Mouse (Mus musculus) brain, embryonic 18.5 days (tissue): ENCODE measurements around the gene Actn3.
"Not testable (repeated sequence)": the region's sequence is repeated elsewhere in the genome, so short reads cannot be mapped to it uniquely, and the experiment has no call there.

Experiments used
- DNase-seq: peaks from one replicate; pipeline ENCODE4 v3.0.0-alpha.2; 2012; ENCODE audit warnings: low read depth, low spot score

The Actn3 gene

DNA sequence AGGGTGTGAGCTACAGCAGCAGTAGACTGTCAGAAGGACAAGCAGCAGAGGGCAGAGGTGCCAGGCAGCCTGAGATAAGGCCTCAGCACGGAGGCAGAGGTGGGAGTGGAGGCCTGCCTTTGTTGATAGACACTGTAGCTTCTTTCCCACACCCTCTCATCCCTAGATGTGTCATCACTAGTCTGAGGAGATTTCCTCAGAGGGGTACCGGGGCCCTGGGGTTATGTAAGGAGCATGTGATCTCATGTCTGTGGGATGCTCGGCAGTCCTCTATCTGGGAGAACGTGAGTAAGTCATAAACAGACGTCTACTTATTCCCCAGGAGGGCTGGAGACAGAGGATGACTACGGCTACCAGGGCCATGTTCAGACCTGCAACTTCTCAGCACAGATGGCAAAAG is 18.6 kb downstream of the Actn3 start:
- DNase-seq: no peak

- no peak for DNase-seq
Observed at GRCm38 (mm10) chr19:4855951-4856350, 21.8 kb downstream of the Actn3 start.

GRCm38 (mm10) chr19:4855470-4855820 is 22.3 kb downstream of the Actn3 start:
- no peak for DNase-seq

DNA sequence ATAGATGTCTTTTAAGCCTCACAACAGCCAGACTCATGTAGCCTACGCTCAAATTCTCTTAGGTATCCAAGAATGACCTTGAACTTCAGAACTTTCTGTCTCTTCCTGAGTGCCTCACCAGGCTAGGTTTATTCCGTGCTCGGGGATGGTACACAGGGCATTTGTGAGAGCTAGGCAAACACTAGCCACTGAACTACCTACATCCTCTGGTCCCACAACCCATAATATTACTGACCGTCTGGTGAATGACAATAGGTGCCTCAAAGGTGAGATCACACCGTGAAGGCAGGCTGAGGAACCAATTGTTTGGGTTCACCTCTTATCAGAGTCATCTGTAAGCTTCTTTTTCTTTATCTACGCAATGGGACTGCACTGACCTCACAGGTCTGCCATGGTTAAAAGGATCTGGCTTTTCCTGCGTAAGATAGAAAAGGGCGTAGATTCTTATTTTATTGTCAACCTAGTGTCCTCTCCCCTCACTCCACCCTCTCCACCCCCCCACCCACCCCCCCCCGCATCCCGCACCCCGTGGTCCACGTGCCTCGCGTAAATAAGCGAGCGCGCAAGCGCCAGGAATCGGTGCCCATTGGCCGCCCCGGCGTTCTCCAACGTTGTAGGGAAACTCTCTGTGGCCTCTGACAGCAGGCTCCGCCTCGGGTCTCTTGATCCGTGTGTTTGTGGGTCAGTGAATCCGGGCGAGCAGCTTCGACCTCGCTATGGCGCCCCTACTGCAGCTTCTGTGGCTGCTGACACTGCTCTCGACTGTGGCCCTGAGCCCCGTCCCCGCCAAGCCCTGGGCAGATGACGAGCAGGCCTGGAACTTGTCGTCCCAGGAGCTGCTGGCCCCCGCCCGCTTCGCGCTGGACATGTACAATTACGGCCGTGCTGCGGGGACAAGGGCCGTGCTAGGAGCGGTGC is 22.9 kb downstream of the Actn3 start, which contains the start of gene Ctsf:
Ctsf (plus strand) TSS at position 579 of the 918 bp plus-strand sequence.
- DNase-seq: peak; percentile 60

GRCm38 (mm10) chr19:4850281-4850680 is 27.4 kb downstream of the Actn3 start:
- DNase-seq: no peak

DNA sequence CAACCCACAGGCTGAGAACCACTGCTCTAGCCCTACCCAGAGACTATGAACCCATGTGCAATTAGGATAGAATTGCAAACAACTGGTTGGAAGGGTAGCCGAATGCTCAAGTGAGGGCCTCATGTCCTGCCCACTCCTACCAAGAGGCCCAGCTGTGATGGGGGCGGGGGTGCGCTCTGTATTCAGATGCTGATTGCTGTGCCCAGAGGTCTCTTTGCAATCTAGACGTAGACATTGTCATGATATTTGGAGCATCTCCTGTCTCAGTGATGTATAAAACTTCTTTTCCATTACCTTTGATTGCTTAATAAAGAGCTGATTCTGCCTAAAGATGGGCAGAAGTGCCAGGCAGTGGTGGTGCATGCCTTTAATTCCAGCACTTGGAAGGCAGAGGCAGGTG is 27.9 kb downstream of the Actn3 start:
- DNase-seq: no peak

DNA sequence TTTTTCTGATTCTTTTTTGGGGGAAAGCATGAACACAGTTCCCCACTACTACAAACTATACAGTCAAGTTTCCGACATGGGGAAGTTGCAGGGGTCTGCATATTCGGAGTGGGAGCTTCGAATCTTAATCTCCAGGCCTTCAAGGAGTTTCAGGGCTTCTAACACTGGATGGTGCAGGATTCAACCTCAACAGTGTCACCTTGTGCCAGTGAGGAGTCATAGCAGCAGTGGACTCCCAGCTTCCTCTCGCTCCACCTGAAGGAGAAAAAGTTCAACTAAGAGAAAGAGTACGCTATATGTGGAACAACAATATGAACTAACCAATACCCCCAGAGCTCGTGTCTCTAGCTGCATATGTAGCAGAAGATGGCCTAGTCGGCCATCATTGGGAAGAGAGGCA is 30.2 kb downstream of the Actn3 start:
- DNase-seq: no peak

DNA sequence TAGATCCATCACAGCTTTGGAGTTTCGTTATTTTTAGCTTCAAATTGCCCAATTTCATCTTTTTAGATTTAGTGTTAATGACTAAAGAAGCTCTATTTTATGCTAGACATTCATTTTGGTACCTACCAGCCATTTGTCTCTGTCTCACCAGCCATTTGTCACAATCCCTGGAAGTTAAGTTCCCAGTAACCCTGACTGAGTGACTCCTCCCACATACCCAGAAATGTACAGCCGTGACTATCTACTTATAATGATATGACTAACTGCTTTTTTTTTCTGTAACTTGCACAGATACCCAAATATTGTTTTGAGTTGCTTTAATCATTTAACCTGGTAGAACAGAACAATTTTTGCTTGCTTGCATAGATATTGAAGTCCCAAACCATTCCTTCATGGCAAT is 31.9 kb downstream of the Actn3 start:
- DNase-seq: no peak

DNA sequence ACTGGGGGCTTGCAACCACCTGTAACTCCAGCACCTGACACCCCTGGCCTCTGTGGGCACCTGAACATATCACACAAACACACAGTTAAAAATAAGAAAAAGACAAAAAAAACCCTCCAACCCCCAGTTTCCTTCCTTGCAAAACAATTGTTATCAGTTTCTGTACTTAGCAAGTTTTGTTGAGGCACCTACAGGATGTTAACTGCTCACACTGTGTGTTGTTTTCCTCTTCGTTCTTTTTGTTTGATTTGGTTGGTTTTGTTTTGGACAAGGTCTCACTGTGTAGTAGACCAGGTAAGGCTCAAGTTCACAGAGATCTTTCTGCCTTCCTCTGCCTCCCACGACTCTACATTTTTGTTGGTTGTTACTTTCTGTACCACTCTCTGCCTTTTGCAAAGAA is 35.1 kb downstream of the Actn3 start:
- no peak for DNase-seq

DNA sequence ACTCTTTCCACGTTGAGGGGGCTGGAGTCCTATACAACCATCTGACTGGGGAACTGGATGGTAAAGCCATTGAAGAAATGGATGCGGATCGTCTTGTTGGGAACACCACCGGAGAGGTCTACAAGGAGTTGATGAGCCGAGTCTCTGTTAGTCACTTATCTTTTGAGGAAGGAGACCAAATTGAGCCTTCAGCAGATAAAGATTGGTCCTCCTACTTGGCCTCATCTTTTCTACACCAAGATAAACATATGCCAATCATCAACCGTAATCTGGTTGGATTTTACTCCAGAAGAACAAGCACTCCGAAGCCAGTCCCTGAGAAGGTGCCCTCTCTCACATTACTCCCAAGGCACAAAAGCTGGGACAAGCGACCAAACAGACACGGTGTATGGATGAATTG is 36.9 kb downstream of the Actn3 start:
- no peak for DNase-seq

DNA sequence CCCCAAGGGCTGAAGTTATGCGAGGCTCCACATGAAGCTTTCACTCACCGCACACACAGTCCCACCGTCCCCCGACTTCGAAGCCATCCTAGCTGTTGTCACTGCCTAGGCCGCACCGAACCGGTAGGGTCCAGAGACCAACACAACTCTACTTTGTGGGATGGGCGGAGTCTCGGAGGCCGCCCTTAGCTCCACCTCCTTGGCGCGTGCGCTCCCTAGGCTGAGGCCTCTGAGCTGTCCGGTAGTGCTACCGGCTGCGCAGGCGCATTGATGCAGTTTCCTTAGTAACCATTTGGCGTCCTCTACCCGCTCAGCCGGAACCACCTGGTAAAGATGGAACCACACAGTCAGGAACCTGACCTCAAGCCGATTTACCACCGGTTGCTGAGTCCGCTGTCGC is 38.6 kb downstream of the Actn3 start, which contains the start of the genes Ccs and Ccdc87:
Ccs (minus strand) TSS at position 184 of the 400 bp plus-strand sequence.
Ccdc87 (plus strand) TSS at position 218 of the 400 bp plus-strand sequence.
- DNase-seq: peak; percentile 76

DNA sequence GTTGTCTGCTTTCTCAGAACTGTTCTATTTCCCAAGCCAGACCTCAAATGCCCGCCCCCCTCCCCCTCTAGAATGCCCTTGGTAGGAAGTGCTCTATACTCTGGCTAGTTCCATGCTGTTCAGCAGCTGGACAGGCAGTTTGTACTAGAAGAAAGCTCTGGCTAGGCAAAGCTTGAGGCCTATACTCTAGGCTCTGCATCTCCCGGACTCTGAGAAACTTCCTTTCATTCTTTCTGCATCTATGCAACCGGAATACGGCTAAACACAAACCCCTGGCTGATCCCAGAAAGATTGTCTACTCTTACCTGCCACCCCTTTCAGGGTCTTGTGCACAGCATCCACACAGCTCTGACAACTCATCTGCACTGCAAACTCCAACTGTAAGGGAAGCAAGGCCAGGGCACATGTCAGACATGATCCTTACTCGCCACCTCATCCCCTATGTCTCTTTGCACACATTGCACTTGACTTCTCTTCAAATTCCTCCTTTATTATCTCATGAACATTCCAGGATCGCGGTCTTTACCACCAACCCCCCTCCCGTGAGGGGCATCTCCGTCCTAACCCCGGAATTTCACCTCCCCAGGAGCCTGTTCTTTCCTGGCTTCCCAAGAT is 39.1 kb downstream of the Actn3 start:
- no peak for DNase-seq

DNA sequence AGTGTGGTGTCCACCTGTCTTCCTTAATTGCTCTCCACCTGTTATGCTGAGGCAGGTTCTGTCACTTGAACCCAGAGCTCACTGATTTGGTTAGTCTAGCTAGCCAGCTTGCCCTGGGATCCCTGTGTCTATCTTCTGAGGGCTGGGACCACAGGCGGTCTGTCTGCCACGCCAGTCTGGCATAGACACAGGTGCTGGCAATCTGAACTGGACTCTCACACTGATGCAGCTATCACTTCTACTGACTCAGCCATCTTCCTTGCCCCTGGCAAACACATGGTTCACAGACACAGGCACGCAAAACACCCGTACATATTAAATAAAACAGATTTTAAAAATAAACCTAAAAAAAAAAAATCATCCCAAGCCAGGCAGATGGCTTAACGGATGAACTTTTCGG is 40.7 kb downstream of the Actn3 start:
- no peak for DNase-seq

DNA sequence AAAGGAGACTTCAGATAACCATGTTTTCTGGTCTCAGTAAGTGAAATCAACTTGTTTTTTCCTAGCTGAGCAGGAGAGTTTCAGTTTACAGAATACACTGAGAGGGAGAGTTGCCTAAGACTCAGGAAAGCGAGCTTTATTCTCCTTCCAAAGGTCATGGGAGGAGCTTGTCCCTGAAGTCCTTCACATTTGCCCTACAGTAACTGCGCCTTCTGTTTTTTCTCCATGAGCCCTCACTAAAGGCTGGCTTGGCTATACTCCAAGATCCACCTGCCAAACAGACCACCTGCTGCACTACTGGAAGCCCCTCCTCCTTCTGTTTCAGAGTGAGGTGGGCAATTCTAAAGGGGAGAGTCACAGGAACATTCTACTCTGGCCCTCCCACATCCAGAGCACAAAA is 41.6 kb downstream of the Actn3 start:
- DNase-seq: no peak

DNA sequence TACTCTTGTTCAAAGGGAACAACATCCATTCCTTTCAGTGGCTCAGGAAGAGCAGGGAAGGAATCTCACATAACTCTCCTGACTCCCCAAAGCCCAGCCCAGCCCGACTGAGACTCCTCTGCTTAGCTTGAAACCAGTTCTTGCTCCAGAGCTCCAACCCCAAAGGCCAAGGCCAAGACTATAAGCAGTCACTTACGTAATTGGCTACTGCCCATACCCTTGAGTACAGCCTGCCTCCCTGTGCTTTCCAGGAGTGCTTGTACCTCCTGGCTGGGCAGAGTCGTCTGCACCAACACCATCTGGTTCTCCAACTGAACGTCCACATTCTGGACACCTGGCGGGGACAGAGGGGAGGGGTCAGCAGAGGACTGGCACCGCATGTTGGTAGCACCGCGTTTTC is 43.7 kb downstream of the Actn3 start:
- DNase-seq: no peak

GRCm38 (mm10) chr19:4829156-4829555 is 48.6 kb downstream of the Actn3 start:
- no peak for DNase-seq

- no peak for DNase-seq
Observed at GRCm38 (mm10) chr19:4828444-4829114, 49.1 kb downstream of the Actn3 start.

- peak; percentile 60 for DNase-seq
Observed at GRCm38 (mm10) chr19:4820678-4821303, 56.9 kb downstream of the Actn3 start.

- no peak for DNase-seq
Observed at GRCm38 (mm10) chr19:4817182-4817835, 60.4 kb downstream of the Actn3 start.

DNA sequence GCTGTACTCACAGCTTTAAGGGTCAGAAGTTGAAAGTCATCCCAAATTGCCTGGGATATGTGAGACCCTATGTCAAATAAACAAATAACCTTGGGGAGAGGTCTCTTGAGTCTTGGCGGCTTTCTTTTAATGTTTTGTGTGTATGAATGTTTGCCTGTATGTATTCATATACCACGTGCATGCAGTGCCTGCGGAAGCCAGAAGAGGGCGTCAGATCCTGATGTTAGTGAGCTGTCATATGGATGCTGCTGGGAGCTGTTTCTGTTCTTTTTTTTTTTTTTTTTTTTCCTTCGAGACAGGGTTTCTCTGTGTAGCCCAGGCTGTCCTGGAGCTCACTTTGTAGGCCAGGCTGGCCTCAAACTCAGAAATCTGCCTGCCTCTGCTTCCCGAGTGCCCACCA is 64.7 kb downstream of the Actn3 start:
- DNase-seq: no peak

DNA sequence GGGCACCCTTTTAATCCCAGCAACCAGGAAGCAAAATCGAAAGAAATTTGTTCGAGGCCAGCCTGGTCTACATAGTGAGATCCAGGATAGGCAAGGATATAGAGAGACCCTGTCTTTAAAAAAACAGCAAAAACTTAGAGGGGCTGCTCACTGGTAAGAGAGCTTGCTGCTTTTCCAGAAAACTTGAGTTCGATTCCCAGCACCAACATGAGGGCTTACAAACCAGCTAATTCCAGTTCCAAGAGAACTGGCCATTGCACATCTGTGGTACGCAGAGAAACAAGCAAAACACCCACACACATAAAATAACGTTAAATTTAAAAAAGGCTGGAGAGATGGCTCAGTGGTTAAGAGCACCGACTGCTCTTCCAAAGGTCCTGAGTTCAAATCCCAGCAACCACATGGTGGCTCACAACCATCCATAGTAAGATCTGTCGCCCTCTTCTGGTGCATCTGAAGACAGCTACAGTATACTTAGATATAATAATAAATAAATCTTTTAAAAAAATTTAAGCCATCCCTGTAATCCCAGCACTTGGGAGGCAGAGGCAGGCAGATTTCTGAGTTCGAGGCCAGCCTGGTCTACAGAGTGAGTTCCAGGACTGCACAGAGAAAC is 65.3 kb downstream of the Actn3 start:
- DNase-seq: not testable (repeated sequence)
